Mouse (Mus musculus): ENCODE measurements around the gene Oser1. TPM values are rescaled to one million over a fixed set of nuclear protein-coding genes. Genes with fewer than 3 reads are reported as not detected.
A peak's percentile ranks its signal among the peaks of the same experiment; 100 is the strongest.

Gene Oser1
- polyA plus RNA-seq (2015; fragmentation: Nextera tagmentation; extraction: Ambion mirVana): 79.4 and 85.8 TPM in 2 replicates

- 81% methylated on average over 6 of the region's 6 CpGs for WGBS
- Histone ChIP-seq H3K9me3 (ENCODE audit: control insufficient read depth, low read length) (no peaks in the 10 kb centered on the region), H3K9ac (ENCODE audit: low read depth, low read length) (no peak within 1 kb of the TSS), H3K27me3 (replicated peaks; ENCODE audit: control insufficient read depth, insufficient read depth, low read length) (no peaks in the 10 kb centered on the region), H3K4me2 (ENCODE audit: low read depth, low read length) (no peak within 1 kb of the TSS), H3K27ac (ENCODE audit: low read length) (no peak within 1 kb of the TSS), H3K4me3 (ENCODE audit: low read length) (no peak within 1 kb of the TSS), H3K4me1 (ENCODE audit: control insufficient read depth, insufficient read depth, low read length) (peaks cover 15% of the 10 kb centered on the region), H3K36me3 (ENCODE audit: control insufficient read depth, insufficient read depth, low read length) (no peaks in the 10 kb centered on the region)
- ATAC-seq: no peak
These were observed at the start of gene Oser1 for GRCm38 (mm10) chr2:163424597-163424996. Gene Oser1 (minus strand): TSS chr2:163424697.

DNA sequence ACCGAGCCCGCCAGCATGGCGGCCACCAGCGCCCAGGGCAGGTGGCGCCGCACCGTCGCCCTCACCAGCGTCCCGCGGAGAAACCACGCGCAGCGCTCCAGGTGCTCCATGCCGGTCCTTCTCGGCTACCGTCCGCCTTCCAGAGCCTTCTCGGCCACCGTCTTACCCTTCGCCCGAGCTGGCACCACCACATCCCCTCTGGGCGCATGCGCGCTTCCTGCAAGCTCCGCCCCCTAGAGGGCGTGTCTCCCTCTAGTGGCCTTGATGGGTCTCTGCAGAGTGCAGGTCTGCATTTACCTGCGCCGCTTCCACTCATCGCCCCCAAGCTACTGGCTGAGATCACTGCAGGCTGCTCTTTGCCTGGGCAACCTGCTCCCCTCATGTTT lies 48.0 kb upstream of the Oser1 start, which contains the start of gene Fitm2:
Gene Fitm2, minus strand, starts transcription at position 164 of the 386 bp plus-strand sequence.
- peaks cover 9% of the 10 kb centered on the region for H3K4me1 ChIP-seq (ENCODE audit: control insufficient read depth, insufficient read depth, low read length)
- H3K36me3 ChIP-seq (ENCODE audit: control insufficient read depth, insufficient read depth, low read length): peaks cover 6% of the 10 kb centered on the region
- peak within 1 kb of the TSS; percentile 89 for H3K4me2 ChIP-seq (ENCODE audit: low read depth, low read length)
- peak; percentile 95 for ATAC-seq
- peak within 1 kb of the TSS; percentile 65 for H3K27ac ChIP-seq (ENCODE audit: low read length)
- H3K9me3 ChIP-seq (ENCODE audit: control insufficient read depth, low read length): no peaks in the 10 kb centered on the region
- peak within 1 kb of the TSS; percentile 93 for H3K4me3 ChIP-seq (ENCODE audit: low read length)
- no peaks in the 10 kb centered on the region for H3K27me3 ChIP-seq (replicated peaks; ENCODE audit: control insufficient read depth, insufficient read depth, low read length)
- H3K9ac ChIP-seq (ENCODE audit: low read depth, low read length): peak within 1 kb of the TSS; percentile 91
- WGBS: 0% methylated on average over 30 of the region's 30 CpGs

DNA sequence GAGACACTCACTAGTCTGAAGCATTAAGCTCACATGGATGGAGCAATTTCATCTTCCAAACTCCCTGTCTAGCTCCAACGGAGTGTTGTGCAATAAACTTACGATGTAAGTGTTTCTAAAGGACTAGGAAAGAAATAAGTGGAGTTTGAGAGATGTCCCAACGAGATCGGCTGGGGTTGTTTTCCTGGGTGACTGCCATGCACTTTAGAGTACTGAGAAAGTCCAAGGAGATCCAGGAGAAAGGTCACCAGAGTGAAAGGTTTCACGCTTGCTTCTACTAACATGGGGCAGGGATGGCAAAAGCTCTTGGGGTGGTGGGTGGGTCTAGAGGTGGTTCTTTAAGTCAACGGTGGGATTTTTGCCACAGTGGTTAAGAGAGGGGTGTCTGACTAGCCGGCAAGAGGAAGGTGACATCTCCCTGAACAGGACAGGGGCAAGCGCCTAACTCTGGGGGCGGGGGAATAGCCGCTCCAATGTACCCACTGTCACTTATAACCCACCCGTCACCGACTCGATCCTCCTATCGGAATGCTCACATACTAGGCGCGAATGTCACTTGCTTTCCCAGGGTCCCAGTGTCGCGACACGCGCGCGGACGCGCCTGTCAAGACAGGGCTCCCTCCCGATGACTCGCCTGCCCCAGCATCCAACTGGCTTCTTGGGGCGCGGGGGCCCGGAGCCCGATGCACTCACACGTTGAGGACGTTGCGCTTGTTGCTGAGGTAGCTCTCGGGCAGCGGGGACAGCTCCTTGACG lies 47.4 kb upstream of the Oser1 start:
- ATAC-seq: peak; percentile 81
- H3K9ac ChIP-seq (ENCODE audit: low read depth, low read length): peak overlapping the region; percentile 91
- 3% methylated on average over 36 of the region's 36 CpGs for WGBS
- peaks cover 6% of the 10 kb centered on the region for H3K36me3 ChIP-seq (ENCODE audit: control insufficient read depth, insufficient read depth, low read length)
- no peaks in the 10 kb centered on the region for H3K9me3 ChIP-seq (ENCODE audit: control insufficient read depth, low read length)
- H3K4me1 ChIP-seq (ENCODE audit: control insufficient read depth, insufficient read depth, low read length): peaks cover 9% of the 10 kb centered on the region
- peak overlapping the region; percentile 93 for H3K4me3 ChIP-seq (ENCODE audit: low read length)
- peak overlapping the region; percentile 65 for H3K27ac ChIP-seq (ENCODE audit: low read length)
- H3K4me2 ChIP-seq (ENCODE audit: low read depth, low read length): peak overlapping the region; percentile 89
- no peaks in the 10 kb centered on the region for H3K27me3 ChIP-seq (replicated peaks; ENCODE audit: control insufficient read depth, insufficient read depth, low read length)

DNA sequence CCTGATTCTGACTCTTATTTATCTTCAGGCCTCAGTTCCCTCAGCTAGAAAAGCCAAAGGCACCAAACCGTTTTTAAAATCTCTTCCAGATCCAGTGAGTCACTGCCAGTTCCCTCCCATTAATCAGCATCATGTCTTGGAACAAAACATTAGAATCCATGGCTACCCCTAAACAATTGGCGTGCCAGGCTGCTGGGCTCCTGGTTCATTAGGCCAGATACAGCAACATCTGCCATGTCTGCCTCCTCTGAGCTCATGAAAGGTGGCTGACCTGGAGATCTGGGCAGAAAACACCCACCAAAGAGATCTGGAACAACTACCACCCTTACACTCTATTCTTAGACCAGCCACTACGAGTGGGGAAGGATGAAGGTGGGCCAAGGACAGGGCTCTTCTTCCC lies 46.6 kb upstream of the Oser1 start:
- Histone ChIP-seq H3K27ac (ENCODE audit: low read length) (no peak overlapping the region), H3K4me2 (ENCODE audit: low read depth, low read length) (peak overlapping the region; percentile 89; the same call in 1 of the 2 replicates), H3K36me3 (ENCODE audit: control insufficient read depth, insufficient read depth, low read length) (peaks cover 6% of the 10 kb centered on the region), H3K4me3 (ENCODE audit: low read length) (no peak overlapping the region), H3K9me3 (ENCODE audit: control insufficient read depth, low read length) (no peaks in the 10 kb centered on the region), H3K9ac (ENCODE audit: low read depth, low read length) (peak overlapping the region; percentile 91), H3K27me3 (replicated peaks; ENCODE audit: control insufficient read depth, insufficient read depth, low read length) (no peaks in the 10 kb centered on the region), H3K4me1 (ENCODE audit: control insufficient read depth, insufficient read depth, low read length) (peaks cover 9% of the 10 kb centered on the region)
- ATAC-seq: no peak
- WGBS: 76% methylated on average over 3 of the region's 3 CpGs

DNA sequence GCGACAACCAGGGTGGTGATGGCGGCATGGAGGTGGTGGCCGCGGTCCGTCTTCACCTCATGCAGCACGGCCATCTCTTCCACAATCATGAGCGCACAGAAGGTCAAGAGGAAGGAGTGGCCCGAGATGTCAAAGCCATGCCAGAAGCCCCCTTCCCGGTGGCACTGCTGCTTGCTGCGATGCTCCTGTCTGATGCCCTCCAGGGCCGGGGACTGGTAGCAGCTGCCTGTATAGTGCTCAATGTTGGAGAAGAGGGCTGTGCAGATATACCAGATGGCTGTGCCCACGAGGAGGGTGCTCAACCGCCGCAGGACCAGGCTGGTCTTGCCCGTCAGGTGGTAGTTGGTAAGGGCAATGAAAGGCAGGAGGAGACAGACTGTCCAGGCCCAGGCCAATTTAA lies 45.2 kb upstream of the Oser1 start:
- Histone ChIP-seq H3K9me3 (ENCODE audit: control insufficient read depth, low read length) (no peaks in the 10 kb centered on the region), H3K36me3 (ENCODE audit: control insufficient read depth, insufficient read depth, low read length) (peaks cover 6% of the 10 kb centered on the region), H3K4me2 (ENCODE audit: low read depth, low read length) (no peak overlapping the region), H3K27ac (ENCODE audit: low read length) (no peak overlapping the region), H3K4me1 (ENCODE audit: control insufficient read depth, insufficient read depth, low read length) (peaks cover 9% of the 10 kb centered on the region), H3K27me3 (replicated peaks; ENCODE audit: control insufficient read depth, insufficient read depth, low read length) (no peaks in the 10 kb centered on the region), H3K4me3 (ENCODE audit: low read length) (no peak overlapping the region), H3K9ac (ENCODE audit: low read depth, low read length) (no peak overlapping the region)
- no peak for ATAC-seq
- WGBS: 95% methylated on average over 15 of the region's 15 CpGs

DNA sequence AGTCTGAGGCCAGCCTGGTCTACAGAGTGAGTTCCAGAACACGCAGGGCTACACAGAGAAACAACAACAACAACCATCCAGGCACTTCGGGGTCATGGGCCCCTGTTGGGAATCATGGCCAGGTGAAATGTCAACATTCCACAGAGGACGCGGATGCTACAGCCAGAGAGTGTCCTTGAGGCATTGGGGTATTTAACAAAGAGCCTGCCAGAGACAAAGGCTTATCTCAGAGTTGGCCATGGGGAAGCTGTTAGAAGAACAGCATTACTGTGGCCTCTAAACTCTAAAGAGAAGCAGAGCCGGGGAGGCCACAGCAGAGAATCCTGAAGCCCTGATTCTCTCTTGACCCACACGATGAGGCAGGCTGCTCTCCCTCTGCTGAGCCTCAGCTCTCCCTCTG lies 44.4 kb upstream of the Oser1 start:
- peaks cover 6% of the 10 kb centered on the region for H3K36me3 ChIP-seq (ENCODE audit: control insufficient read depth, insufficient read depth, low read length)
- no peak overlapping the region for H3K27ac ChIP-seq (ENCODE audit: low read length)
- 81% methylated on average over 6 of the region's 6 CpGs for WGBS
- no peaks in the 10 kb centered on the region for H3K27me3 ChIP-seq (replicated peaks; ENCODE audit: control insufficient read depth, insufficient read depth, low read length)
- H3K4me1 ChIP-seq (ENCODE audit: control insufficient read depth, insufficient read depth, low read length): peaks cover 9% of the 10 kb centered on the region
- H3K4me2 ChIP-seq (ENCODE audit: low read depth, low read length): no peak overlapping the region
- no peak for ATAC-seq
- no peaks in the 10 kb centered on the region for H3K9me3 ChIP-seq (ENCODE audit: control insufficient read depth, low read length)
- no peak overlapping the region for H3K9ac ChIP-seq (ENCODE audit: low read depth, low read length)
- no peak overlapping the region for H3K4me3 ChIP-seq (ENCODE audit: low read length)

DNA sequence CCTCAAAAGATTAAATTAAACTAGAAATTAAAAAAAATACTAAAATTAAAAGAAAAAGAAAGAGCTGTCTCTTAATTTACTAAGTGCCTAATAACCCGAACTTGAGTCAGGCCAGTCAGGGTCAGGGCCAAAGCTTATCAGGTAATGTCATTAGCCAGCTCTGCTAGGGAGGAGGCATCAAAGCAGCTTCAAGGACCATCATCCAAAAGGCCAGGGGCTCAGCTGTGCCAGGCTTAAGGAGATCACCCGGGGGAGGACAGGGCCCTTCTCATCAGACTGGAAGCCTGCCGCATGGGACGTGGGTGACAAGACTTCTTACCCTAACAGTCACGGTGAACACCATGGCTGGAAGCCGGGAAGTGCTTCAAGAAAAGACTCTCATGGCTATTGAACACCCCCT lies 43.1 kb upstream of the Oser1 start:
- no peak overlapping the region for H3K4me3 ChIP-seq (ENCODE audit: low read length)
- H3K9me3 ChIP-seq (ENCODE audit: control insufficient read depth, low read length): no peaks in the 10 kb centered on the region
- no peak overlapping the region for H3K27ac ChIP-seq (ENCODE audit: low read length)
- peaks cover 9% of the 10 kb centered on the region for H3K4me1 ChIP-seq (ENCODE audit: control insufficient read depth, insufficient read depth, low read length)
- no peak for ATAC-seq
- H3K36me3 ChIP-seq (ENCODE audit: control insufficient read depth, insufficient read depth, low read length): peaks cover 6% of the 10 kb centered on the region
- H3K9ac ChIP-seq (ENCODE audit: low read depth, low read length): no peak overlapping the region
- 91% methylated on average over 6 of the region's 6 CpGs for WGBS
- no peaks in the 10 kb centered on the region for H3K27me3 ChIP-seq (replicated peaks; ENCODE audit: control insufficient read depth, insufficient read depth, low read length)
- H3K4me2 ChIP-seq (ENCODE audit: low read depth, low read length): no peak overlapping the region

DNA sequence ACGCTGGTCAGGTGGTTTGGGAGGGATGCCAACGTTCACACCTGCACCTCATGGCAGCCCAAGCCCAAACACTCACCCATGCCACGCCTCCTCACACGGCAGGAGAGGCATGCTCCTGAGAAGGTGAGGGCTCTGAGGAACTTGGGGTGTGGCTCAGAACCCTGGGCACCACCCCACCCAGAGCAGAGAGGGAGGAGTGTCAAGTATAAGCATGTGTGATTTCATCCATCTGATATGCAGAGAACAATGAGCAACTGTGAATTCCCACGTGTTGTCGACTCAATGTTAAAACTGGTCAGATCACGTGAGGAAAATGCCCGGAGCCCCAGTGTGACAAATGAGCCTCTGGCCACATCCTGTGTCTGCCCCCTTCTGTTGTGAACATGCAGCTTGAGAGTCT lies 42.3 kb upstream of the Oser1 start:
- H3K4me1 ChIP-seq (ENCODE audit: control insufficient read depth, insufficient read depth, low read length): peaks cover 8% of the 10 kb centered on the region
- WGBS: 51% methylated on average over 8 of the region's 8 CpGs
- no peak overlapping the region for H3K4me2 ChIP-seq (ENCODE audit: low read depth, low read length)
- 0 out of 2 replicates have a peak, but pooled peaks have one; percentile 49 for ATAC-seq
- no peaks in the 10 kb centered on the region for H3K27me3 ChIP-seq (replicated peaks; ENCODE audit: control insufficient read depth, insufficient read depth, low read length)
- H3K4me3 ChIP-seq (ENCODE audit: low read length): no peak overlapping the region
- H3K9me3 ChIP-seq (ENCODE audit: control insufficient read depth, low read length): no peaks in the 10 kb centered on the region
- no peak overlapping the region for H3K9ac ChIP-seq (ENCODE audit: low read depth, low read length)
- H3K36me3 ChIP-seq (ENCODE audit: control insufficient read depth, insufficient read depth, low read length): peaks cover 6% of the 10 kb centered on the region
- no peak overlapping the region for H3K27ac ChIP-seq (ENCODE audit: low read length)

DNA sequence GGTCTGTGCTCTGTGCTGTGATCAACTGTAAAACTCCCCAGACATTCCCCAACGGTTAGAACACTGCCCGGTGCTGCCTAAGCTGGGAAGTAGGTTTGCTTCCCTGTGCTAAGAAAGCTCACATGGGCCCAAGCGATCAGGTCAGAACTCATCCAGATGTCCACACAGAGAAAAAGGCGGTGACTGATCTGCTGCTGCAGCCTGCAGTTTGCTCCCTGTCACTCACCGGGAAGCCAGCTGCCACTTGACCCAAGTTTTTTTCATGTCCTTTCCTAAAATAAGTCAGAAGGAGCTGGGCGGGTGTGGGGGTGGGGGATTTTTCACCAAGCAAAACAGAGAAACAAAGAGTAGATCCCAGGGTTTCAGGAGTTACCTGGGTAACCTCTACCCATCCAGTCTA lies 40.1 kb upstream of the Oser1 start:
- H3K36me3 ChIP-seq (ENCODE audit: control insufficient read depth, insufficient read depth, low read length): peaks cover 6% of the 10 kb centered on the region
- H3K4me1 ChIP-seq (ENCODE audit: control insufficient read depth, insufficient read depth, low read length): no peaks in the 10 kb centered on the region
- H3K9me3 ChIP-seq (ENCODE audit: control insufficient read depth, low read length): no peaks in the 10 kb centered on the region
- no peak overlapping the region for H3K4me3 ChIP-seq (ENCODE audit: low read length)
- 67% methylated on average over 6 of the region's 6 CpGs for WGBS
- H3K27ac ChIP-seq (ENCODE audit: low read length): no peak overlapping the region
- no peaks in the 10 kb centered on the region for H3K27me3 ChIP-seq (replicated peaks; ENCODE audit: control insufficient read depth, insufficient read depth, low read length)
- no peak overlapping the region for H3K4me2 ChIP-seq (ENCODE audit: low read depth, low read length)
- no peak for ATAC-seq
- no peak overlapping the region for H3K9ac ChIP-seq (ENCODE audit: low read depth, low read length)
